Mouse (Mus musculus) thymus, postnatal 36 days (tissue): ENCODE measurements around the gene Cep112.
A peak's percentile ranks its signal among the peaks of the same experiment; 100 is the strongest.

Experiments used
- DNase-seq, 2 experiments: peaks; one replicate each; pipeline ENCODE4 v3.0.0; 2022; ENCODE audit warnings: mixed read lengths in 2 of 2

The Cep112 gene

GRCm38 (mm10) chr11:108424889-108425591 lies at the start of gene Cep112:
Cep112 (plus strand) TSS chr11:108425192.
- DNase-seq: peak; percentile 84 to 92

- DNase-seq: no peak
Observed at GRCm38 (mm10) chr11:108376815-108377214, 48.2 kb upstream of the Cep112 start.

GRCm38 (mm10) chr11:108377680-108378362 lies 47.2 kb upstream of the Cep112 start:
- peak; percentile 70 to 76 for DNase-seq

- no peak for DNase-seq
Observed at GRCm38 (mm10) chr11:108378363-108378751, 46.6 kb upstream of the Cep112 start.

GRCm38 (mm10) chr11:108382664-108383063 lies 42.3 kb upstream of the Cep112 start:
- DNase-seq: no peak

GRCm38 (mm10) chr11:108384920-108385665 lies 39.9 kb upstream of the Cep112 start:
- no peak for DNase-seq

GRCm38 (mm10) chr11:108385666-108386024 lies 39.3 kb upstream of the Cep112 start:
- no peak for DNase-seq

- DNase-seq: no peak
Observed at GRCm38 (mm10) chr11:108395061-108395460, 29.9 kb upstream of the Cep112 start.

- no peak for DNase-seq
Observed at GRCm38 (mm10) chr11:108396076-108396829, 28.7 kb upstream of the Cep112 start.

GRCm38 (mm10) chr11:108409876-108410644 lies 14.9 kb upstream of the Cep112 start:
- DNase-seq: no peak

- DNase-seq: no peak
Observed at GRCm38 (mm10) chr11:108416360-108416759, 8.6 kb upstream of the Cep112 start.

- DNase-seq: no peak
Observed at GRCm38 (mm10) chr11:108418540-108418939, 6.5 kb upstream of the Cep112 start.

GRCm38 (mm10) chr11:108419242-108419641 lies 5.8 kb upstream of the Cep112 start:
- DNase-seq: no peak

GRCm38 (mm10) chr11:108420751-108421150 lies 4.2 kb upstream of the Cep112 start:
- no peak for DNase-seq

- DNase-seq: no peak
Observed at GRCm38 (mm10) chr11:108423221-108423620, 1.8 kb upstream of the Cep112 start.

GRCm38 (mm10) chr11:108424111-108424510 lies 881 bp upstream of the Cep112 start:
- DNase-seq: no peak

- DNase-seq: no peak
Observed at GRCm38 (mm10) chr11:108425592-108425921, 565 bp downstream of the Cep112 start.

- no peak for DNase-seq
Observed at GRCm38 (mm10) chr11:108426086-108426485, 1.1 kb downstream of the Cep112 start.

GRCm38 (mm10) chr11:108427191-108427590 lies 2.2 kb downstream of the Cep112 start:
- DNase-seq: no peak

- DNase-seq: no peak
Observed at GRCm38 (mm10) chr11:108429076-108429475, 4.1 kb downstream of the Cep112 start.

GRCm38 (mm10) chr11:108443893-108444563 lies 19.0 kb downstream of the Cep112 start:
- no peak for DNase-seq

- peak; percentile 6 to 13 for DNase-seq
Observed at GRCm38 (mm10) chr11:108447148-108447547, 22.2 kb downstream of the Cep112 start.
